Mouse (Mus musculus) CH12.LX (cell line): Measurements from ENCODE around the gene Dnah3. TPM values are rescaled to one million over a fixed set of nuclear protein-coding genes. Genes with fewer than 3 reads are reported as not detected.

Experiments
- DNase-seq: peaks from one replicate; pipeline ENCODE4 v3.0.0-alpha.2; 2013; ENCODE audit errors: extremely low read depth
- H3K27ac ChIP-seq: 2 replicates; pipeline ENCODE4 v1.5.1; 2012; ENCODE audit warnings: low read depth, mild to moderate bottlenecking, control low read depth, moderate library complexity; ENCODE audit not compliant: insufficient read depth
- H3K27me3 ChIP-seq: replicated peaks from 2 replicates; pipeline ENCODE3; 2012; ENCODE audit warnings: inconsistent platforms
- H3K36me3 ChIP-seq, 2 experiments: replicated peaks in 1 of 2; 2 replicates each; pipeline versions ENCODE3 to v1.6.1; 2012; ENCODE audit warnings: inconsistent platforms in 1 of 2, low read length in 1 of 2, mild to moderate bottlenecking in 1 of 2, mixed read lengths in 1 of 2, moderate library complexity in 1 of 2; ENCODE audit not compliant: control insufficient read depth in 1 of 2, insufficient read depth in 1 of 2
- H3K4me1 ChIP-seq, 2 experiments: 2 replicates each; pipeline ENCODE4 v1.6.1; 2012; ENCODE audit warnings: inconsistent platforms in 1 of 2, moderate library complexity in 1 of 2; ENCODE audit not compliant: insufficient read depth in 2 of 2, control insufficient read depth in 1 of 2
- H3K4me2 ChIP-seq: 2 replicates; pipeline ENCODE4 v1.6.1; 2012; ENCODE audit warnings: low read depth, mild to moderate bottlenecking, control low read depth; ENCODE audit not compliant: poor library complexity, insufficient read depth, severe bottlenecking
- H3K4me3 ChIP-seq, 3 experiments: fragments of 150-350 bp in 1 of 3; sonication (generic) in 1 of 3; replicated peaks in 1 of 3; 2 replicates each; pipeline versions ENCODE3 to v1.5.1; 2011 to 2012; ENCODE audit warnings: low read depth in 2 of 3, low read length in 2 of 3, mild to moderate bottlenecking in 2 of 3, moderate library complexity in 2 of 3, control low read depth in 1 of 3, improper control_type of control experiment in 1 of 3, inconsistent platforms in 1 of 3, mixed read lengths in 1 of 3; ENCODE audit not compliant: poor library complexity in 1 of 3
- H3K79me2 ChIP-seq: replicated peaks from 2 replicates; pipeline ENCODE4 v1.6.1; 2012; ENCODE audit warnings: mild to moderate bottlenecking, moderate library complexity; ENCODE audit not compliant: control insufficient read depth, poor library complexity, insufficient read depth, severe bottlenecking; ENCODE audit errors: extremely low read depth
- H3K9ac ChIP-seq: 2 replicates; pipeline ENCODE4 v1.6.1; 2012; ENCODE audit warnings: low read depth, mild to moderate bottlenecking, control low read depth, moderate library complexity; ENCODE audit not compliant: insufficient read depth
- H3K9me3 ChIP-seq: replicated peaks from 2 replicates; pipeline ENCODE3; 2012; ENCODE audit warnings: low read length, inconsistent platforms, mixed read lengths
- BHLHE40 ChIP-seq: IDR thresholded peaks from 2 replicates; pipeline ENCODE4 v1.6.1; 2011; ENCODE audit warnings: mild to moderate bottlenecking, low read depth, low read length, improper control_type of control experiment
- CHD1 ChIP-seq: IDR thresholded peaks from 2 replicates; pipeline ENCODE4 v1.6.1; 2012; ENCODE audit warnings: low read depth, low read length, improper control_type of control experiment, inconsistent platforms
- CHD2 ChIP-seq: IDR thresholded peaks from 2 replicates; pipeline ENCODE4 v1.6.1; 2011; ENCODE audit warnings: low read length, improper control_type of control experiment
- EP300 ChIP-seq: IDR thresholded peaks from 2 replicates; pipeline ENCODE4 v1.6.1; 2011; ENCODE audit warnings: low read length, improper control_type of control experiment
- IRF4 ChIP-seq: IDR thresholded peaks from 2 replicates; pipeline ENCODE4 v1.6.1; 2014; ENCODE audit warnings: low read depth, mild to moderate bottlenecking, inconsistent platforms, low read length, improper control_type of control experiment
- JUND ChIP-seq: conservative IDR thresholded peaks from 2 replicates; pipeline ENCODE4 v1.6.1; 2011; ENCODE audit warnings: low read depth, low read length, improper control_type of control experiment
- MAX ChIP-seq: IDR thresholded peaks from 2 replicates; pipeline ENCODE4 v1.6.1; 2011; ENCODE audit warnings: low read length, improper control_type of control experiment
- NELFE ChIP-seq: IDR thresholded peaks from 2 replicates; pipeline ENCODE4 v1.6.1; 2011; ENCODE audit warnings: low read depth, low read length, improper control_type of control experiment
- POLR2A ChIP-seq: IDR thresholded peaks from 2 replicates; pipeline ENCODE4 v1.6.1; 2011; ENCODE audit warnings: low read depth, mild to moderate bottlenecking, improper control_type of control experiment, low read length
- RAD21 ChIP-seq: IDR thresholded peaks from 2 replicates; pipeline ENCODE4 v1.6.1; 2011; ENCODE audit warnings: low read depth, mild to moderate bottlenecking, low read length, improper control_type of control experiment, moderate library complexity
- RCOR1 ChIP-seq: conservative IDR thresholded peaks from 2 replicates; pipeline ENCODE4 v1.6.1; 2012; ENCODE audit warnings: low read depth, mild to moderate bottlenecking, inconsistent platforms, low read length, improper control_type of control experiment
- SMC3 ChIP-seq: IDR thresholded peaks from 2 replicates; pipeline ENCODE4 v1.6.1; 2011; ENCODE audit warnings: low read depth, low read length, improper control_type of control experiment
- UBTF ChIP-seq: IDR thresholded peaks from 2 replicates; pipeline ENCODE4 v1.6.1; 2012; ENCODE audit warnings: low read depth, mild to moderate bottlenecking, inconsistent platforms, low read length, improper control_type of control experiment, moderate library complexity
- USF1 ChIP-seq: IDR thresholded peaks from 2 replicates; pipeline ENCODE4 v1.6.1; 2014; ENCODE audit warnings: low read depth, mild to moderate bottlenecking, inconsistent platforms, low read length, improper control_type of control experiment
- dilution Hi-C: fragments of 300-500 bp; cut with MboI; formaldehyde crosslinking; loops from 2 replicates; pipeline ENCODE4 v1.14.3; 2020; ENCODE audit warnings: low sequenced_read_pairs; ENCODE audit not compliant: extremely low pct_unique_long_range_greater_than_20kb, extremely low pct_ligation_motif_present
- in situ Hi-C: fragments of 300-500 bp; cut with MboI; formaldehyde crosslinking; loops from 3 replicates; pipeline ENCODE4 v1.14.3; 2019; ENCODE audit warnings: low sequenced_read_pairs, low pct_ligation_motif_present, low pct_unique_long_range_greater_than_20kb, mixed read lengths
- polyA plus RNA-seq: library from polyadenylated mRNA; unstranded; fragments of >175 nt; gene quantifications from 2 replicates; pipeline ENCODE4 v1.2.1, GENCODE M21; 2012; ENCODE audit warnings: low read depth; ENCODE audit not compliant: insufficient read length
- total RNA-seq, 2 experiments: library from RNA; depleted of rRNA; stranded (reverse); fragments of 300-350 nt in 1 of 2; fragments of >200 nt in 1 of 2; gene quantifications; 2 replicates each; pipeline ENCODE4 v1.2.3; 2012 to 2014

Gene Dnah3
- total and polyA plus RNA-seq, 3 experiments = not detected

DNA sequence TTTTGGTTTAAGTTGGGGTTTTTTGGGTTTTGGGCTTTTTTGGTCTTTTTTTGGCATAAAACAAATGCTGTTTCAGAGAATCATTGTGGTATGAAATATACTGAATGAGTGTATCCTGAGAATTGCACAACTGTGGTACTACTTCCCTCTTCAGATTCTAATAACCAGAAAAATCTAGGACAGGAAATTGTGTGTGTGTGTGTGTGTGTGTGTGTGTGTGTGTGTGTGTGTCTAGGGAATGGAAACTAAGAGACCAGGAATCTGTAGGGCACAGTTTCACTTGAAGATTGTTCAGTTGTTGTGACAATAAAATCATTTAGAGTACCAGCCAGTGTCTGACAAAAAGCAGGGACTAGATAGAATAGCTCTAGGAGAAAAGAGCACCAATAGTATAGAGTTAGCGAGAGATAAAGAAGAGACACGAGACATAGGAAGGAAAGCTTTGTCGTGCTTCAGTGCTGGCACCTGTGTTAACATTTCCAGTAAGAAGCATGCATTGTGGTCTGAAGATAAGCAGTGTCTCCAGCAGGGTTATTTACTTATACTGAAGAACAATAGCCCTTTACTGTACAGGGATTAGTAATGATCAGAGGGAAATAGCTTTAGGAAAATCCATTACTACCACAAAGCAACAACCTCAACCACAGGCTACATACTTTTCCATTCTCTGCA, 195.6 kb downstream of the Dnah3 start:
- Histone ChIP-seq H3K9me3 (no peaks in the 10 kb centered on the region), H3K27me3 (no peaks in the 10 kb centered on the region), H3K4me3 (no peak overlapping the region), H3K9ac (no peak overlapping the region), H3K36me3 (peaks cover 0 to 5% of the 10 kb centered on the region in 2 experiments), H3K27ac (no peak overlapping the region), H3K79me2 (no peaks in the 10 kb centered on the region; the same call in 1 of the 2 replicates), H3K4me2 (no peak overlapping the region), H3K4me1 (peaks cover 2 to 35% of the 10 kb centered on the region in 2 experiments; a peak in 3 of 4 replicates)
- no peak for DNase-seq
- TF ChIP-seq EP300 (peak; percentile 65; the same call in 1 of the 2 replicates), POLR2A (no peak), IRF4 (peak; percentile 40; the same call in 1 of the 2 replicates), RAD21 (no peak), RCOR1 (no peak), UBTF (no peak), SMC3 (no peak), USF1 (no peak), BHLHE40 (peak; percentile 18; the same call in 1 of the 2 replicates)
- dilution Hi-C loops (no loop called here), in situ Hi-C loops (no loop called here)

DNA sequence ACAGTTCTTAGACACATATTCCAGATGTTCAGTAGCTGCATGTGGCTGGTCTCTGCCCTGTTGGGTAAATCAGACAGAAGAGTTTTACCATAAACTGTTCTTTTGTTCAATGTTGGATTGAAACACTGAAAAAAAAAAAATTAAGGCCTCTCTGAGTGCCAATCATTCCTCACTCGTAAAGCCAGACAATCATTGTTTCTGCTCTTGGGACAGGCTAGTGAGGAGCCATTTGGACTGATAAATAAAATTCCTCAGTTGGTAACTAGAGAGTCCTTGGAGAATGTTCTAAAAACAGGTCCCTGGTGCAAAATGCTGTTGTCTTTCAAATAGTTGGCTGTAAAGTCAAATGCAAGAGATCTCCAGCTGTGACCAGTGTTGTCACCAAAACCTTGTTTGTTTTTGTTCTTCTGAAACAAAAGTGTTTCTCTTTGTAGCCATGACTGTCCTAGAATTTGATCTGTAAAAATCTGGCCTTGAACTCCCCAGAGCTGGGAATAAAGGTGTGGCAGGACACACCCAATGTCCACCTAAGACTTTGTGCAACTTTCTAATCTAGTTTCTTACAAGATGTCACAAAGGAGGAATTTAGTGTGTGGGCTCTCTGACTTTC, 196.7 kb downstream of the Dnah3 start:
- DNase-seq = no peak
- no peak overlapping the region for H3K27ac ChIP-seq
- TF ChIP-seq MAX = no peak
- in situ Hi-C loops (no loop called here), dilution Hi-C loops (no loop called here)
- H3K9ac ChIP-seq = no peak overlapping the region
- no peak overlapping the region for H3K4me3 ChIP-seq
- H3K79me2 ChIP-seq = no peaks in the 10 kb centered on the region; the same call in 1 of the 2 replicates
- H3K36me3 ChIP-seq = peaks cover 0 to 5% of the 10 kb centered on the region in 2 experiments
- H3K9me3 ChIP-seq = no peaks in the 10 kb centered on the region
- H3K4me2 ChIP-seq = no peak overlapping the region
- no peaks in the 10 kb centered on the region for H3K27me3 ChIP-seq
- H3K4me1 ChIP-seq = peaks cover 2 to 37% of the 10 kb centered on the region in 2 experiments; a peak in 3 of 4 replicates

- Histone ChIP-seq H3K4me1 (peaks cover 2 to 37% of the 10 kb centered on the region in 2 experiments; a peak in 3 of 4 replicates), H3K27ac (no peak overlapping the region), H3K9me3 (no peaks in the 10 kb centered on the region), H3K4me3 (no peak overlapping the region), H3K9ac (no peak overlapping the region), H3K4me2 (no peak overlapping the region), H3K36me3 (peaks cover 0 to 5% of the 10 kb centered on the region in 2 experiments), H3K79me2 (no peaks in the 10 kb centered on the region; the same call in 1 of the 2 replicates), H3K27me3 (no peaks in the 10 kb centered on the region)
- in situ Hi-C loops (no loop called here), dilution Hi-C loops (no loop called here)
- no peak for DNase-seq
- TF ChIP-seq NELFE (no peak), JUND (no peak), CHD1 (no peak), CHD2 (no peak)
Observed at GRCm38 (mm10) chr7:119897521-119898109, 197.5 kb downstream of the Dnah3 start.
